Mouse (Mus musculus) liver, embryonic 13.5 days (tissue): Measurements from ENCODE around the gene Dact2. TPM values are rescaled to one million over a fixed set of nuclear protein-coding genes. Genes with fewer than 3 reads are reported as not detected.
A peak's percentile ranks its signal among the peaks of the same experiment; 100 is the strongest.

Experiments
- ATAC-seq: fragments of 200-750 bp; cut with Nextera tagmentation; 2 replicates; pipeline ENCODE4 v1.8.0; 2017; ENCODE audit warnings: low read depth, mild to moderate bottlenecking, moderate number of reproducible peaks, moderate library complexity
- DNase-seq: peaks from one replicate; pipeline ENCODE4 v3.0.0; 2022
- H3K27ac ChIP-seq: fragments of 300-500 bp; sonication (generic); 2 replicates; pipeline ENCODE4 v1.5.1; 2015; ENCODE audit warnings: moderate library complexity, mild to moderate bottlenecking, inconsistent platforms
- H3K27me3 ChIP-seq: fragments of 300-500 bp; sonication (generic); 2 replicates; pipeline ENCODE4 v1.6.1; 2015; ENCODE audit warnings: mild to moderate bottlenecking, inconsistent platforms
- H3K36me3 ChIP-seq: fragments of 300-500 bp; sonication (generic); 2 replicates; pipeline ENCODE4 v1.6.1; 2015; ENCODE audit warnings: mild to moderate bottlenecking, inconsistent platforms
- H3K4me1 ChIP-seq: fragments of 300-500 bp; sonication (generic); replicated peaks from 2 replicates; pipeline ENCODE4 v1.6.1; 2015; ENCODE audit warnings: inconsistent platforms
- H3K4me2 ChIP-seq: fragments of 300-500 bp; sonication (generic); 2 replicates; pipeline ENCODE4 v1.6.1; 2015; ENCODE audit warnings: inconsistent platforms, mild to moderate bottlenecking, moderate library complexity
- H3K4me3 ChIP-seq: fragments of 300-500 bp; sonication (generic); replicated peaks from 2 replicates; pipeline ENCODE4 v1.5.1; 2015; ENCODE audit warnings: mild to moderate bottlenecking, inconsistent platforms
- H3K9ac ChIP-seq: fragments of 300-500 bp; sonication (generic); 2 replicates; pipeline ENCODE4 v1.6.1; 2015; ENCODE audit warnings: mild to moderate bottlenecking, inconsistent platforms
- H3K9me3 ChIP-seq: fragments of 300-500 bp; sonication (generic); replicated peaks from 2 replicates; pipeline ENCODE4 v1.6.1; 2016; ENCODE audit warnings: inconsistent platforms
- WGBS: fragments of 180-500 bp; shearing (Covaris S2); methylation state at CpG from one replicate; pipeline ENCODE4 v1.1.7; 2015; ENCODE audit not compliant: insufficient replicate concordance; 5-methylcytosine and 5-hydroxymethylcytosine counted together
- polyA plus RNA-seq: library from polyadenylated mRNA; unstranded; fragments of >200 nt; fragmentation: Nextera tagmentation; extraction: Ambion mirVana; gene quantifications from 2 replicates; pipeline ENCODE4 v1.2.1, GENCODE M21; 2015

Dact2 gene
- polyA plus RNA-seq, 1 experiment from 2014 or later = 0.68 TPM

DNA sequence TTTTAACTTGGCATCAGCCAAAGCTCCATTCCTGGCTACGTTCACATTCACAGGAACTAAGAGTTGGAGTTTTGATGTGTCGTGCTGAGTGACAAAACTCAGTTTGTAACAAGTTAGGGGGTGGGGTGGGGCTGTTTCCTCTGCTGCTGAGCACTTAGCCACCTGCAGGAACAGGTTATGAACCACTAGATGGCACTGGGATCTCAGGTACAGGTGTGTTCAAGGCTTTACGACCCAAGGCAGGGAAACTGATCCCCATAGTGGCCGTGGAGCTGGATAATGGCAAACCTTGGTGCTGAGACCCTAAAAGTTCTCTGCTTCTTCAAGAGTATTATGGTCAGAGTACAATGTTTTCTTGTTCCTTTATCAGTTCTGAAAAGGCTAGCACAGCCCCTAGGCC is 29.6 kb upstream of the Dact2 start:
- no peaks in the 10 kb centered on the region for H3K9me3 ChIP-seq
- ATAC-seq (no peak), DNase-seq (no peak)
- no peaks in the 10 kb centered on the region for H3K4me1 ChIP-seq
- no peak overlapping the region for H3K27ac ChIP-seq
- no peaks in the 10 kb centered on the region for H3K36me3 ChIP-seq
- H3K27me3 ChIP-seq = peaks cover 8% of the 10 kb centered on the region; the same call in 1 of the 2 replicates
- no peak overlapping the region for H3K9ac ChIP-seq
- H3K4me3 ChIP-seq = no peak overlapping the region
- no peak overlapping the region for H3K4me2 ChIP-seq
- 22% methylated on average over 4 of the region's 4 CpGs for WGBS

DNA sequence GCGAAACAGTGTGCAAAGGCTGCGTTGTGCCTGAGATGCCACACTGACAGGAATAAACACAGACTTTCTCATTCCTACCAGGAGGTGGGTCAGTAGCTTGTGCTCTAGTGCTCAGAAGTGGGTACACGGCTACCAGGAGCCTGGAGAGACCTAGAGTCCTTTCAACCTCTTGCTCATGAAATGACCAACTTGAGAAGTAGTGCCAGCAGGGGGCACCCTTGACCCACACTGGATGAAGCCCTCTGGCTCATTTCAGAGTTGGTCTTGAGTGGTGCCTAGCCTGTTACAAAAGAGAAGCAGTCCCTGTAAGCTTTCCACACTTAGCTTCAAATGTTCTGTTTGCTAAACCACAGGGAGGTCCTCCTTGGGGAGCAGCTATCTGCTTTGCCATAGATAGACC is 28.5 kb upstream of the Dact2 start:
- Histone ChIP-seq H3K9me3 (no peaks in the 10 kb centered on the region), H3K36me3 (no peaks in the 10 kb centered on the region), H3K4me3 (no peak overlapping the region), H3K27ac (no peak overlapping the region), H3K4me1 (no peaks in the 10 kb centered on the region), H3K4me2 (no peak overlapping the region), H3K9ac (no peak overlapping the region), H3K27me3 (peaks cover 8% of the 10 kb centered on the region; the same call in 1 of the 2 replicates)
- DNase-seq (peak; percentile 30), ATAC-seq (no peak)
- WGBS = 50% methylated on average over 3 of the region's 3 CpGs

- H3K9ac ChIP-seq = no peak overlapping the region
- H3K27ac ChIP-seq = no peak overlapping the region
- H3K4me1 ChIP-seq = no peaks in the 10 kb centered on the region
- H3K4me2 ChIP-seq = no peak overlapping the region
- no peaks in the 10 kb centered on the region for H3K36me3 ChIP-seq
- peaks cover 8% of the 10 kb centered on the region; the same call in 1 of the 2 replicates for H3K27me3 ChIP-seq
- H3K4me3 ChIP-seq = no peak overlapping the region
- no peaks in the 10 kb centered on the region for H3K9me3 ChIP-seq
- no peak for ATAC-seq
- 16% methylated on average over 13 of the region's 13 CpGs for WGBS
- no peak for DNase-seq
Measured at GRCm38 (mm10) chr17:14230698-14231430, 26.8 kb upstream of the Dact2 start.

DNA sequence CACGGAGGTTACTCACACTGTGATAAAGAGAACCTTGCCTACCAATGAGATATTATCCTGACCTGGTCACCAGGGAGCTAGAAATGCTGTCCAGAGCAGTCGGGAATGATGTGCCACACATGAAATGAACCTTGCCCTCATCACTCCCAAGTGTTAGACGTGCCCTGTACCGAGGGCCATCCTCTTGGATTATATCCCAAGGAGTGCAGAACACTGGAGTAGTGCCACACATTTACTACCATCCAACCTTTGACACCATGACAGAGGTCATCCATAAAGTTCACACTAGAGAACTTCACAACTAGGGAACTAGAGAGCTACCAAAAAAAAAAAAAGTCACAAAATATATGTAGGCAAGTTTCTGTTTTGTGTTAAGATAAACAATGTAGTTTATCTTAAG is 24.3 kb upstream of the Dact2 start:
- Histone ChIP-seq H3K4me2 (no peak overlapping the region), H3K9me3 (no peaks in the 10 kb centered on the region), H3K27me3 (peaks cover 8% of the 10 kb centered on the region; the same call in 1 of the 2 replicates), H3K4me1 (no peaks in the 10 kb centered on the region), H3K36me3 (no peaks in the 10 kb centered on the region), H3K27ac (no peak overlapping the region), H3K4me3 (no peak overlapping the region), H3K9ac (no peak overlapping the region)
- 61% methylated on average over 4 of the region's 4 CpGs for WGBS
- DNase-seq (no peak), ATAC-seq (no peak)

GRCm38 (mm10) chr17:14227601-14228000 is 23.5 kb upstream of the Dact2 start:
- no peak overlapping the region for H3K4me3 ChIP-seq
- H3K9ac ChIP-seq = no peak overlapping the region
- no peaks in the 10 kb centered on the region for H3K4me1 ChIP-seq
- H3K27ac ChIP-seq = no peak overlapping the region
- no peaks in the 10 kb centered on the region for H3K36me3 ChIP-seq
- peaks cover 8% of the 10 kb centered on the region; the same call in 1 of the 2 replicates for H3K27me3 ChIP-seq
- DNase-seq (no peak), ATAC-seq (no peak)
- 21% methylated on average over 6 of the region's 6 CpGs for WGBS
- H3K4me2 ChIP-seq = no peak overlapping the region
- H3K9me3 ChIP-seq = no peaks in the 10 kb centered on the region

GRCm38 (mm10) chr17:14226778-14227177 is 22.7 kb upstream of the Dact2 start:
- no peaks in the 10 kb centered on the region for H3K9me3 ChIP-seq
- no peak overlapping the region for H3K27ac ChIP-seq
- H3K9ac ChIP-seq = no peak overlapping the region
- WGBS = 22% methylated on average over 4 of the region's 4 CpGs
- H3K27me3 ChIP-seq = peaks cover 8% of the 10 kb centered on the region; the same call in 1 of the 2 replicates
- no peak for DNase-seq
- no peak overlapping the region for H3K4me3 ChIP-seq
- no peaks in the 10 kb centered on the region for H3K4me1 ChIP-seq
- no peak overlapping the region for H3K4me2 ChIP-seq
- no peak for ATAC-seq
- no peaks in the 10 kb centered on the region for H3K36me3 ChIP-seq

DNA sequence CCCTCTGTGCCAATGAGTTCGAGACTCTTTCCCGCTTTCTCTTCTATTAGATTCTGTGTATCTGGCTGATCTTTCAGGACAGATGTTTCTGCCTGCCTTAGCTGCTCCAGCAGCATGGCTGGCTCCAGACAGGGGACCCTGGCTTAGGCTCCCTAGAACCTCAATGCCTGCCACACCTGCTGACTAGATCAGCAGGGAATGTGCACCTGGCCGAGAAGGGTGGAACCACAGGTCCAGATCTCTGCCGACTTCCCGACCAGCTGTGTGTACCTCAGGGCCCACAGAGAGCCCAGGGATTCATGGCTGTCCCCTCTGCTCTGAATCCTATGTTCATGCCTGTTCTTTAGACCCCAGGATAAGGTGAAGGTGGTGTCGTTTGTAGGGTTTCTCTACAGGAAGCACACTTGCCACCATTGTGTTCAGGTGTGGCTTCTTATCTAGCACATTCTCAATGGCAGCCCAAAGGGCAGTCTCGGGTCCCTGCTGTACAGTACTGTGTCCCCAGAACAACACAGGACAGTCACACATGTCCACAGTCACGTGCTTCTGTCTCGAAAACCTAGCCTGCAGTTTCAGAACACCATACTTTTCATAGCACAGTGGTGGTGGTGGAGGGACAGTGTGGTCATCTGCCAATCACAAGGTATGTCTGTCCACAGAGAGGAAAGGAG is 22.0 kb upstream of the Dact2 start:
- ATAC-seq (no peak), DNase-seq (no peak)
- Histone ChIP-seq H3K9ac (no peak overlapping the region), H3K4me2 (no peak overlapping the region), H3K27me3 (peaks cover 6% of the 10 kb centered on the region; the same call in 1 of the 2 replicates), H3K36me3 (no peaks in the 10 kb centered on the region), H3K4me1 (no peaks in the 10 kb centered on the region), H3K9me3 (no peaks in the 10 kb centered on the region), H3K4me3 (no peak overlapping the region), H3K27ac (no peak overlapping the region)
- 37% methylated on average over 9 of the region's 9 CpGs for WGBS

DNA sequence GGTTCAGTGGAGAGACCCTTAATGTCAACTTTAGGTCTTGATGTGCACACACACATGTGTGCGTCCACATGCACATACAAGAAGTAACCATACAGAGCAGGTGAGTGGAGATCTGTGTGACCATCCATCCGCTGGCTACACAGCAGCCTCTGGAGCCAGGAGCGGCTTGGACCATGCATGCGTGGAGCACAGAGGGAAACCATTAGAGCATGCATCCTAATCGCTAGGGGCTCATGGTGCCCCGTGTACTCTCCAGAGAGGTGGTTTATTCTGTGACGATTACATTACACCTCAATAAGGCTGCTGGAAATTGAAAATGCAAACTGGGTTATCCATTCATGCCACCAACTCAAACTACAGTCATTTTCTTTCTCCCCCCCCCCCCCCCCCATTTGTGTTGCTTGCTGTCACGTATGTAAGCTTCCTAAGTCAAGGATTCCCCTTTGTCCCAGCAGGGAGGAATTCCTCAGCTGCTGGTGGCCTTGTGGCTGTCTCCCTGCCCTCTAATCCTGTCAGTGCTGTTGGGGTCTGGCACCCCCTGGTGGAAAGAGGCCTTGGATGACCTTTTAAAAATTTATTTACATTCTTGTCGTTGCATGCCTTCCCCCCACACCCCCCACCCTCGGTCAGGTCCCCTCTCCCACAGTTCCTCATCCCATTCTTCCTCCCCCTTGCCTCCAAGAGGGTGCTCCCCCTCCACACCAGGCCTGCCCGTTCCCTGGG is 17.9 kb upstream of the Dact2 start:
- Histone ChIP-seq H3K9me3 (no peaks in the 10 kb centered on the region), H3K4me1 (no peaks in the 10 kb centered on the region), H3K27ac (no peak overlapping the region), H3K4me2 (no peak overlapping the region), H3K4me3 (no peak overlapping the region), H3K9ac (no peak overlapping the region), H3K36me3 (no peaks in the 10 kb centered on the region), H3K27me3 (no peaks in the 10 kb centered on the region)
- DNase-seq = no peak
- ATAC-seq = no peak
- 21% methylated on average over 11 of the region's 11 CpGs for WGBS

GRCm38 (mm10) chr17:14220606-14221202 is 16.6 kb upstream of the Dact2 start:
- H3K9ac ChIP-seq = no peak overlapping the region
- ATAC-seq (no peak), DNase-seq (no peak)
- no peak overlapping the region for H3K4me3 ChIP-seq
- H3K4me1 ChIP-seq = no peaks in the 10 kb centered on the region
- WGBS = 51% methylated on average over 7 of the region's 7 CpGs
- no peaks in the 10 kb centered on the region for H3K36me3 ChIP-seq
- no peak overlapping the region for H3K27ac ChIP-seq
- H3K9me3 ChIP-seq = no peaks in the 10 kb centered on the region
- no peak overlapping the region for H3K4me2 ChIP-seq
- no peaks in the 10 kb centered on the region for H3K27me3 ChIP-seq

GRCm38 (mm10) chr17:14213976-14214529 is 9.9 kb upstream of the Dact2 start:
- Histone ChIP-seq H3K36me3 (no peaks in the 10 kb centered on the region), H3K4me2 (no peak overlapping the region), H3K4me1 (no peaks in the 10 kb centered on the region), H3K27ac (no peak overlapping the region), H3K9ac (no peak overlapping the region), H3K9me3 (no peaks in the 10 kb centered on the region), H3K27me3 (no peaks in the 10 kb centered on the region), H3K4me3 (no peak overlapping the region)
- DNase-seq (no peak), ATAC-seq (no peak)
- 33% methylated on average over 3 of the region's 3 CpGs for WGBS

DNA sequence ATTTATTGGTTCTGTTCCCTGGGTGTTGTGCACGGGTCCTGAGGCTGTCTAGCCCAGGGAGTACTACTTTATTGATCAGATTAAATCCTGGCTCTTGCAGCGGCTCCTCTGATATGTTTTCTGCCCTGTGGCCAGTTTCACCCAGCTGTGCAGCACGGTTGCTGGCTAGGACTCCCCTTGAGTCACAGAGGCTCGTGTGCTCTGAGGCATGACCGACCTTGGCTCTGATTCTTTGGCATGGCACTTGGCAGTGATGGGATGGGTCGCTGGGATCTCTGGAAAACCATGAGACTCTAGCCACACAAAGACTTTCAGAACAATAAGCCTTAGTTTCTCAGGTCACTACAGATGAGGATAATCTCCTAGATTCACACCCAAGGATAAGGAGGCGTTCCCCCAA is 8.7 kb upstream of the Dact2 start:
- H3K4me3 ChIP-seq = no peak overlapping the region
- no peaks in the 10 kb centered on the region for H3K36me3 ChIP-seq
- no peaks in the 10 kb centered on the region for H3K4me1 ChIP-seq
- DNase-seq (no peak), ATAC-seq (no peak)
- H3K9me3 ChIP-seq = no peaks in the 10 kb centered on the region
- H3K4me2 ChIP-seq = no peak overlapping the region
- 57% methylated on average over 7 of the region's 7 CpGs for WGBS
- peaks cover 5% of the 10 kb centered on the region for H3K27me3 ChIP-seq
- H3K9ac ChIP-seq = no peak overlapping the region
- H3K27ac ChIP-seq = no peak overlapping the region
